Mouse (Mus musculus) olfactory bulb, adult 2 months (tissue): ENCODE results near the gene Sult2b1. TPM values are rescaled to one million over a fixed set of nuclear protein-coding genes. Genes with fewer than 3 reads are reported as not detected.
A peak's percentile ranks its signal among the peaks of the same experiment; 100 is the strongest.

Experiments
- H3K27ac ChIP-seq: fragments of 200-500 bp; 2 replicates; pipeline ENCODE4 v1.5.1; 2012; ENCODE audit warnings: low read depth, low read length; ENCODE audit not compliant: insufficient read depth
- H3K4me1 ChIP-seq: fragments of 200-500 bp; 2 replicates; pipeline ENCODE4 v1.6.1; 2012; ENCODE audit warnings: low read length; ENCODE audit not compliant: control insufficient read depth, insufficient read depth
- H3K4me3 ChIP-seq: fragments of 200-500 bp; 2 replicates; pipeline ENCODE4 v1.5.1; 2012; ENCODE audit warnings: mild to moderate bottlenecking, low read depth, low read length, moderate library complexity; ENCODE audit not compliant: insufficient read depth
- CTCF ChIP-seq: fragments of 200-500 bp; IDR thresholded peaks from 2 replicates; pipeline ENCODE4 v1.5.1; 2012; ENCODE audit warnings: low read depth, mild to moderate bottlenecking, low read length, moderate library complexity; ENCODE audit not compliant: insufficient read depth
- POLR2A ChIP-seq: fragments of 200-500 bp; IDR thresholded peaks from 2 replicates; pipeline ENCODE4 v1.6.1; 2012; ENCODE audit warnings: mild to moderate bottlenecking, low read depth, low read length, moderate library complexity; ENCODE audit not compliant: insufficient read depth
- WGBS: fragments of 180-500 bp; shearing (Covaris S2); methylation state at CpG from one replicate; pipeline ENCODE4 v1.1.7; 2018; 5-methylcytosine and 5-hydroxymethylcytosine counted together
- polyA plus RNA-seq: library from polyadenylated mRNA; stranded (reverse); fragments of >200 nt; gene quantifications from 2 replicates; pipeline ENCODE4 v1.2.4, GENCODE M21; 2012; ENCODE audit warnings: low replicate concordance; ENCODE audit not compliant: missing spikeins, insufficient read depth, insufficient read length

The Sult2b1 gene
- polyA plus RNA-seq, 1 experiment, result not detected

GRCm38 (mm10) chr7:45702809-45703520 is 81.5 kb downstream of the Sult2b1 start:
- H3K4me1 ChIP-seq, result peaks cover 39% of the 10 kb centered on the region
- peak overlapping the region; percentile 4; the same call in 1 of the 2 replicates for H3K27ac ChIP-seq
- no peak for TF ChIP-seq POLR2A
- TF ChIP-seq CTCF, result no peak
- peak overlapping the region; percentile 48; the same call in 1 of the 2 replicates for H3K4me3 ChIP-seq
- 86% methylated on average over 17 of the region's 17 CpGs for WGBS

GRCm38 (mm10) chr7:45702316-45702715 is 82.2 kb downstream of the Sult2b1 start:
- Histone ChIP-seq H3K4me3 (no peak overlapping the region), H3K4me1 (peaks cover 35% of the 10 kb centered on the region), H3K27ac (no peak overlapping the region)
- 94% methylated on average over 11 of the region's 11 CpGs for WGBS
- TF ChIP-seq CTCF (no peak), POLR2A (no peak)

GRCm38 (mm10) chr7:45701607-45702006 is 82.9 kb downstream of the Sult2b1 start:
- no peak for TF ChIP-seq CTCF
- no peak for TF ChIP-seq POLR2A
- WGBS, result 80% methylated on average over 11 of the region's 11 CpGs
- Histone ChIP-seq H3K4me3 (no peak overlapping the region), H3K4me1 (peaks cover 32% of the 10 kb centered on the region), H3K27ac (no peak overlapping the region)

- peak overlapping the region; percentile 76 for H3K27ac ChIP-seq
- 23% methylated on average over 11 of the region's 11 CpGs for WGBS
- no peak for TF ChIP-seq CTCF
- no peak for TF ChIP-seq POLR2A
- H3K4me3 ChIP-seq, result peak overlapping the region; percentile 50
- H3K4me1 ChIP-seq, result peaks cover 32% of the 10 kb centered on the region
Observed at GRCm38 (mm10) chr7:45701072-45701471, 83.4 kb downstream of the Sult2b1 start.

- peak overlapping the region; percentile 73 for H3K27ac ChIP-seq
- under 1% methylated on average over 20 of the region's 20 CpGs for WGBS
- TF ChIP-seq CTCF (no peak), POLR2A (peak; percentile 39; the same call in 1 of the 2 replicates)
Observed at GRCm38 (mm10) chr7:45700301-45701015, 84.0 kb downstream of the Sult2b1 start.

GRCm38 (mm10) chr7:45699523-45700141 is 84.8 kb downstream of the Sult2b1 start, which contains the start of gene Car11:
TSS of gene Car11 (plus strand) at chr7:45699843.
- peak within 1 kb of the TSS; percentile 73 for H3K27ac ChIP-seq
- TF ChIP-seq POLR2A, result peak; percentile 49; the same call in 1 of the 2 replicates
- TF ChIP-seq CTCF, result no peak
- H3K4me3 ChIP-seq, result peak within 1 kb of the TSS; percentile 56
- WGBS, result 2% methylated on average over 36 of the region's 36 CpGs
- H3K4me1 ChIP-seq, result peaks cover 34% of the 10 kb centered on the region

More at GRCm38 (mm10) chr7:45700301-45701015, 84.0 kb downstream of the Sult2b1 start:
- H3K4me1 ChIP-seq, result peaks cover 32% of the 10 kb centered on the region
- peak overlapping the region; percentile 56 for H3K4me3 ChIP-seq

- Histone ChIP-seq H3K27ac (no peak overlapping the region), H3K4me3 (no peak overlapping the region), H3K4me1 (peaks cover 27% of the 10 kb centered on the region)
- 89% methylated on average over 5 of the region's 7 CpGs for WGBS
- no peak for TF ChIP-seq POLR2A
- TF ChIP-seq CTCF, result no peak
Observed at GRCm38 (mm10) chr7:45697894-45698293, 86.6 kb downstream of the Sult2b1 start.

- peaks cover 20% of the 10 kb centered on the region for H3K4me1 ChIP-seq
- no peak overlapping the region for H3K27ac ChIP-seq
- TF ChIP-seq POLR2A (no peak), CTCF (no peak)
- WGBS, result 23% methylated on average over 6 of the region's 6 CpGs
- no peak overlapping the region for H3K4me3 ChIP-seq
Observed at GRCm38 (mm10) chr7:45695098-45695497, 89.4 kb downstream of the Sult2b1 start.
